Mouse (Mus musculus) heart, postnatal 0 days (tissue): ENCODE measurements around the gene Myo3b. TPM values are rescaled to one million over a fixed set of nuclear protein-coding genes. Genes with fewer than 3 reads are reported as not detected.
A peak's percentile ranks its signal among the peaks of the same experiment; 100 is the strongest.

Experiments
- ATAC-seq: fragments of 200-750 bp; cut with Nextera tagmentation; 2 replicates; pipeline ENCODE4 v1.8.0; 2017; ENCODE audit warnings: low read depth, moderate number of reproducible peaks, moderate library complexity; ENCODE audit not compliant: insufficient read depth
- DNase-seq: peaks from one replicate; pipeline ENCODE4 v3.0.0-alpha.2; 2016; ENCODE audit warnings: low spot score
- H3K27ac ChIP-seq: fragments of 300-500 bp; sonication (generic); 2 replicates; pipeline ENCODE4 v1.5.1; 2014; ENCODE audit warnings: low read depth, mild to moderate bottlenecking
- H3K27me3 ChIP-seq: fragments of 300-500 bp; sonication (generic); 2 replicates; pipeline ENCODE4 v1.6.1; 2014; ENCODE audit warnings: low read length, mixed read lengths; ENCODE audit not compliant: control insufficient read depth, insufficient read depth
- H3K36me3 ChIP-seq: fragments of 300-500 bp; sonication (generic); replicated peaks from 2 replicates; pipeline ENCODE4 v1.6.1; 2014; ENCODE audit warnings: low read length, mixed read lengths; ENCODE audit not compliant: control insufficient read depth, insufficient read depth
- H3K4me1 ChIP-seq: fragments of 300-500 bp; sonication (generic); 2 replicates; pipeline ENCODE4 v1.6.1; 2014; ENCODE audit warnings: antibody characterized with exemption; ENCODE audit not compliant: control insufficient read depth, insufficient read depth
- H3K4me2 ChIP-seq: fragments of 300-500 bp; sonication (generic); 2 replicates; pipeline ENCODE4 v1.6.1; 2014; ENCODE audit warnings: low read depth, mild to moderate bottlenecking, low read length, moderate library complexity
- H3K4me3 ChIP-seq: fragments of 300-500 bp; sonication (generic); 2 replicates; pipeline ENCODE4 v1.5.1; 2014; ENCODE audit warnings: low read depth, low read length
- H3K9ac ChIP-seq: fragments of 300-500 bp; sonication (generic); replicated peaks from 2 replicates; pipeline ENCODE4 v1.6.1; 2014; ENCODE audit warnings: low read depth, low read length, mixed read lengths
- H3K9me3 ChIP-seq: fragments of 300-500 bp; sonication (generic); replicated peaks from 2 replicates; pipeline ENCODE4 v1.6.1; 2016; ENCODE audit warnings: low read length; ENCODE audit not compliant: control insufficient read depth
- CTCF ChIP-seq: IDR thresholded peaks from 2 replicates; pipeline ENCODE4 v1.5.1; 2016; ENCODE audit warnings: antibody characterized with exemption, control low read depth, low read depth
- EP300 ChIP-seq: IDR thresholded peaks from 2 replicates; pipeline ENCODE4 v1.6.1; 2016; ENCODE audit warnings: antibody characterized with exemption, low read depth
- WGBS: fragments of 180-500 bp; shearing (Covaris S2); extraction: QIAGEN DNeasy Blood & Tissue Kit; methylation state at CpG from one replicate; pipeline ENCODE4 v1.1.7; 2014; 5-methylcytosine and 5-hydroxymethylcytosine counted together
- polyA plus RNA-seq: library from polyadenylated mRNA; unstranded; fragments of >200 nt; fragmentation: Nextera tagmentation; extraction: Ambion mirVana; gene quantifications from 2 replicates; pipeline ENCODE4 v1.2.1, GENCODE M21; 2015
- total RNA-seq: library from RNA; depleted of rRNA; stranded (reverse); fragments of >200 nt; gene quantifications from 2 replicates; pipeline ENCODE4 v1.2.3, GENCODE M21; 2014; ENCODE audit warnings: low replicate concordance

The Myo3b gene
- total and polyA plus RNA-seq, 2 experiments from 2014 or later: 0.04 to 0.15 TPM

- no peak overlapping the region for H3K9ac ChIP-seq
- H3K9me3 ChIP-seq: no peaks in the 10 kb centered on the region
- no peak overlapping the region for H3K4me3 ChIP-seq
- no peak overlapping the region for H3K27ac ChIP-seq
- no peak overlapping the region for H3K4me2 ChIP-seq
- no peaks in the 10 kb centered on the region for H3K36me3 ChIP-seq
- H3K4me1 ChIP-seq: peaks cover 21% of the 10 kb centered on the region
- 31% methylated on average over 6 of the region's 6 CpGs for WGBS
- ATAC-seq (no peak), DNase-seq (no peak)
- no peak for TF ChIP-seq EP300
- H3K27me3 ChIP-seq: no peaks in the 10 kb centered on the region
Observed at GRCm38 (mm10) chr2:70339501-70339900, 300.6 kb downstream of the Myo3b start.

- DNase-seq: no peak
- Histone ChIP-seq H3K4me3 (no peak overlapping the region), H3K36me3 (no peaks in the 10 kb centered on the region), H3K9me3 (no peaks in the 10 kb centered on the region), H3K4me1 (peaks cover 21% of the 10 kb centered on the region), H3K27me3 (no peaks in the 10 kb centered on the region), H3K9ac (no peak overlapping the region), H3K4me2 (no peak overlapping the region), H3K27ac (no peak overlapping the region)
- no peak; the same call in 1 of the 2 replicates for ATAC-seq
- TF ChIP-seq EP300 (no peak), CTCF (no peak)
- 81% methylated on average over 8 of the region's 8 CpGs for WGBS
Observed at GRCm38 (mm10) chr2:70340224-70340623, 301.3 kb downstream of the Myo3b start.

- 75% methylated on average over 8 of the region's 8 CpGs for whole genome bisulfite sequencing
Observed at GRCm38 (mm10) chr2:70345126-70345525, 306.2 kb downstream of the Myo3b start.

GRCm38 (mm10) chr2:70347511-70347910, 308.6 kb downstream of the Myo3b start:
- Histone ChIP-seq H3K27ac (no peak overlapping the region), H3K27me3 (no peaks in the 10 kb centered on the region), H3K4me1 (no peaks in the 10 kb centered on the region), H3K9ac (no peak overlapping the region), H3K4me2 (no peak overlapping the region), H3K9me3 (no peaks in the 10 kb centered on the region), H3K36me3 (no peaks in the 10 kb centered on the region), H3K4me3 (no peak overlapping the region)
- ATAC-seq (no peak), DNase-seq (peak; percentile 11)
- 0% methylated on average over 1 of the region's 1 CpGs for WGBS
- TF ChIP-seq EP300 (no peak), CTCF (no peak)

More at GRCm38 (mm10) chr2:70345126-70345525, 306.2 kb downstream of the Myo3b start:
- Histone ChIP-seq H3K4me1 (no peaks in the 10 kb centered on the region), H3K4me3 (no peak overlapping the region), H3K9ac (no peak overlapping the region), H3K4me2 (no peak overlapping the region), H3K27ac (no peak overlapping the region), H3K36me3 (no peaks in the 10 kb centered on the region), H3K27me3 (no peaks in the 10 kb centered on the region), H3K9me3 (no peaks in the 10 kb centered on the region)
- no peak for TF ChIP-seq CTCF
- no peak for TF ChIP-seq EP300
- no peak for ATAC-seq
- no peak for DNase-seq

- Histone ChIP-seq H3K36me3 (no peaks in the 10 kb centered on the region), H3K4me1 (no peaks in the 10 kb centered on the region), H3K4me3 (no peak overlapping the region), H3K27ac (no peak overlapping the region), H3K9ac (no peak overlapping the region), H3K27me3 (no peaks in the 10 kb centered on the region), H3K4me2 (no peak overlapping the region), H3K9me3 (no peaks in the 10 kb centered on the region)
- TF ChIP-seq EP300 (no peak), CTCF (no peak)
- WGBS: 70% methylated on average over 11 of the region's 11 CpGs
- DNase-seq (no peak), ATAC-seq (no peak)
Observed at GRCm38 (mm10) chr2:70348793-70349553, 310.0 kb downstream of the Myo3b start.
